Mouse (Mus musculus) hindbrain, embryonic 15.5 days (tissue): ENCODE data around the gene Rhbdl1. TPM values are rescaled to one million over a fixed set of nuclear protein-coding genes. Genes with fewer than 3 reads are reported as not detected.
A peak's percentile ranks its signal among the peaks of the same experiment; 100 is the strongest.

ENCODE experiments used
- ATAC-seq: fragments of 200-750 bp; cut with Nextera tagmentation; 2 replicates; pipeline ENCODE4 v1.8.0; 2017; ENCODE audit warnings: low read depth, moderate number of reproducible peaks, moderate TSS enrichment; ENCODE audit not compliant: low FRiP score
- H3K27ac ChIP-seq: fragments of 300-500 bp; sonication (generic); replicated peaks from 2 replicates; pipeline ENCODE4 v1.5.1; 2015; ENCODE audit warnings: mild to moderate bottlenecking, inconsistent platforms
- H3K27me3 ChIP-seq: fragments of 300-500 bp; sonication (generic); 2 replicates; pipeline ENCODE4 v1.6.1; 2015; ENCODE audit warnings: control low read depth, inconsistent platforms
- H3K36me3 ChIP-seq: fragments of 300-500 bp; sonication (generic); 2 replicates; pipeline ENCODE4 v1.6.1; 2015; ENCODE audit warnings: control low read depth, inconsistent platforms
- H3K4me1 ChIP-seq: fragments of 300-500 bp; sonication (generic); replicated peaks from 2 replicates; pipeline ENCODE4 v1.6.1; 2015; ENCODE audit warnings: control low read depth, inconsistent platforms
- H3K4me2 ChIP-seq: fragments of 300-500 bp; sonication (generic); 2 replicates; pipeline ENCODE4 v1.6.1; 2015; ENCODE audit warnings: moderate library complexity, mild to moderate bottlenecking, inconsistent platforms
- H3K4me3 ChIP-seq: fragments of 300-500 bp; sonication (generic); 2 replicates; pipeline ENCODE4 v1.5.1; 2015; ENCODE audit warnings: mild to moderate bottlenecking, inconsistent platforms
- H3K9ac ChIP-seq: fragments of 300-500 bp; sonication (generic); 2 replicates; pipeline ENCODE4 v1.6.1; 2015; ENCODE audit warnings: inconsistent platforms
- H3K9me3 ChIP-seq: fragments of 300-500 bp; sonication (generic); 2 replicates; pipeline ENCODE4 v1.6.1; 2016; ENCODE audit warnings: control low read depth, inconsistent platforms
- WGBS: fragments of 180-500 bp; shearing (Covaris S2); methylation state at CpG from one replicate; pipeline ENCODE4 v1.1.7; 2015; 5-methylcytosine and 5-hydroxymethylcytosine counted together
- polyA plus RNA-seq: library from polyadenylated mRNA; unstranded; fragments of >200 nt; fragmentation: Nextera tagmentation; extraction: Ambion mirVana; gene quantifications from 2 replicates; pipeline ENCODE4 v1.2.1, GENCODE M21; 2015

Gene Rhbdl1
- polyA plus RNA-seq, result 51.9 and 56.8 TPM in 2 replicates

DNA sequence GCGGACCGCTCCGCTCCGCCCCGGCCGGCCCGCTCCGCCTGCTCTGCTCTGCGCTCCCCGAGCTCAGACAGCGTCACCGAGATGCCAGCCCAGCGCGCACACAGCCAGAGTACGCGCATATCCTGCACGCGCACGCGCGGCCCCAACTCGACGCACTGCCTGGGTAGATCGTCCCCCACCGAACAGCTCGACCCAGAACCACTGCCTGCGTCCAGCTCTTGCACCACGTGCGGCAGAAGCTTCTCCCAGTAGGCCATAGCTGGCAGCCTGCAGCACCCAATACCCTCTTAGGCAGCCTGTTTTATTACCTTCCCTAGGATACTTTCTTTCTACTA, at the start of gene Rhbdl1:
TSS of gene Rhbdl1 (minus strand) at position 220 of the 335 bp plus-strand sequence.
- Histone ChIP-seq H3K4me3 (peak within 1 kb of the TSS; percentile 57), H3K4me2 (peak within 1 kb of the TSS; percentile 83), H3K36me3 (peaks cover 32% of the 10 kb centered on the region), H3K27me3 (no peaks in the 10 kb centered on the region), H3K9me3 (no peaks in the 10 kb centered on the region), H3K9ac (peak within 1 kb of the TSS; percentile 75), H3K4me1 (peaks cover 52% of the 10 kb centered on the region), H3K27ac (peak within 1 kb of the TSS; percentile 88)
- ATAC-seq, result peak; percentile 36
- 1% methylated on average over 29 of the region's 29 CpGs for WGBS

DNA sequence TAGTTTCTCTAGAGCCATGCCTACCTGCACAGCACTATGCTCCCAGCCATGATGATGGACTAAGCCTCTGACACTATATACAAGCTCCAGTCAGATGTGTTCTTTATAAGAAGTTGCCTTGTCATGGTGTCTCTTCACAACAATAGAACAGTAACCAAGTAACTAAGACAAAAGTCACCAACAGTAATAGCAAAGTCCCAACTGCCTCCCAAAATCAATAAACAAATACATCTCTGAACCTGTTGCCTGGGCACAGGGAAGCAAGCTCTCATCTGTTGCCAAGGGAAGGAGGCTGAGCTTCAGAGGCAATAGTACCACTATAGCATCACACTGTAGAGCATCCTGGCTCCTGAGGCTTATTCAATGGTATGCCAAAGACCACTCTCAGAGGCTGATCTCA, 49.7 kb upstream of the Rhbdl1 start:
- H3K4me3 ChIP-seq, result no peak overlapping the region
- no peak for ATAC-seq
- H3K9me3 ChIP-seq, result no peaks in the 10 kb centered on the region
- H3K4me2 ChIP-seq, result no peak overlapping the region
- no peak overlapping the region for H3K9ac ChIP-seq
- H3K27ac ChIP-seq, result no peak overlapping the region
- H3K36me3 ChIP-seq, result peaks cover 14% of the 10 kb centered on the region
- H3K27me3 ChIP-seq, result no peaks in the 10 kb centered on the region
- no peaks in the 10 kb centered on the region for H3K4me1 ChIP-seq

DNA sequence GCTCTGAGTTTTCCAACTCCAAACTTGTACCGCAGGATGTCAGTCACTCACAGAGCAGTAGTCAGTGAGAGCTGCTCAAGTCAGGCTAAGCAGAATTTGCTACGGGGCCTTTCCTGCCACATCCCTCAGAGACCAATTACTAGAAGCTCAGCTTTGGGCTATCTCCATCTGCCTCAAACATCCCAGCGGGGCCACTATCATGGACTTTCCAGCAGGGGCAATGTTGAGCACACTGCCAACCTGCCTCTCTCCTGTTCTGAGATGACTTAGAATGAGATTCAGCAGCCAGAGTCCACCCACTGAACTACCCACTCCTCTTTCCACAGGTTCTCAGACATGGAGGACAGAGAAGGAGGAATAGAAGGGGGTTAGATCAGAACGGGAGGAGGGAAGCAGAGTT, 48.5 kb upstream of the Rhbdl1 start:
- Histone ChIP-seq H3K27me3 (no peaks in the 10 kb centered on the region), H3K9me3 (no peaks in the 10 kb centered on the region), H3K27ac (no peak overlapping the region), H3K4me2 (no peak overlapping the region), H3K9ac (no peak overlapping the region), H3K36me3 (peaks cover 14% of the 10 kb centered on the region), H3K4me3 (no peak overlapping the region), H3K4me1 (peaks cover 7% of the 10 kb centered on the region)
- no peak for ATAC-seq
- WGBS, result 57% methylated on average over 4 of the region's 4 CpGs

DNA sequence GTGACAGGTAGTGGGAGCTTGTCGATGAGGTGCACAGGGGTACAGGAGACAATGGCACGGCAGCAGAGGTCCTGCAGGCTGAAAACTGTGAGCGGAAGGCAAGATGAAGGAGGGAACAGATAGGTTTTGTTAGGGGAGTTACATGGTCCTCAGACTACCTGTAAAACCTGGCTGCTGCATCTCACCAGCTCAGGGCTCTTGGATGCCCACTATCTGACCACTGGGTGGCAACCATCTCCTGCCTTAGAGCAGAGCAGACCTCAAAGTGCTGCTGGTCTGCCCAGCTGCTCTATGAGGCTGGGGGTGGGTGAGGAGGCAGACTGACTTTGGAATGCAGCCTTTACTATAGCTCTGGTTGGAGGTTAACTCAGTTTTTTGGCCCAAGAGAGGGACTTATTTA, 46.7 kb upstream of the Rhbdl1 start:
- H3K4me1 ChIP-seq, result peaks cover 17% of the 10 kb centered on the region
- no peak overlapping the region for H3K9ac ChIP-seq
- no peak overlapping the region for H3K27ac ChIP-seq
- no peak overlapping the region for H3K4me3 ChIP-seq
- WGBS, result 90% methylated on average over 3 of the region's 3 CpGs
- no peak for ATAC-seq
- H3K9me3 ChIP-seq, result no peaks in the 10 kb centered on the region
- H3K4me2 ChIP-seq, result no peak overlapping the region
- no peaks in the 10 kb centered on the region for H3K27me3 ChIP-seq
- H3K36me3 ChIP-seq, result peaks cover 8% of the 10 kb centered on the region

DNA sequence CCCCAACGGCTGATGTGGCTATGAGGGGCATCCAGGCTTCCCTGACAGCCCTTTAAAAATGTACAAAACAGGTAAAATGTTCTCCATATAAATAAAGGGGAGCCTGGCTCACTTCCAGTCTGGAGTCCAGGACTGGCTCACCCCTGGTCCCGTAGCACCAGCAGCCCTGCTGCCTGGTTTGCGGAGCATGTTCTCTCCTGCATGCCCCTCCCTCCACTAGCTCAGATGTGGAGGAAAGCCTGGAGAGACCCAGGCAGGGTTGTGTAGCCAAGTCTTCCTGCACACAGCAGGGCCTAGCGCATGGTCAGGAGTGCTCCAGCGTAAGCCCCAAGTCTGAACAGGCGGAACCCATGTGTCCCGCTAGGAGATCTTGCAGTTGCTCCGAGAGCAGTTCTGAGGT, 46.2 kb upstream of the Rhbdl1 start:
- ATAC-seq, result no peak
- WGBS, result 82% methylated on average over 8 of the region's 8 CpGs
- H3K4me3 ChIP-seq, result no peak overlapping the region
- H3K27me3 ChIP-seq, result no peaks in the 10 kb centered on the region
- H3K4me1 ChIP-seq, result peaks cover 17% of the 10 kb centered on the region
- H3K4me2 ChIP-seq, result no peak overlapping the region
- no peak overlapping the region for H3K27ac ChIP-seq
- H3K9ac ChIP-seq, result no peak overlapping the region
- H3K36me3 ChIP-seq, result peaks cover 8% of the 10 kb centered on the region
- no peaks in the 10 kb centered on the region for H3K9me3 ChIP-seq

DNA sequence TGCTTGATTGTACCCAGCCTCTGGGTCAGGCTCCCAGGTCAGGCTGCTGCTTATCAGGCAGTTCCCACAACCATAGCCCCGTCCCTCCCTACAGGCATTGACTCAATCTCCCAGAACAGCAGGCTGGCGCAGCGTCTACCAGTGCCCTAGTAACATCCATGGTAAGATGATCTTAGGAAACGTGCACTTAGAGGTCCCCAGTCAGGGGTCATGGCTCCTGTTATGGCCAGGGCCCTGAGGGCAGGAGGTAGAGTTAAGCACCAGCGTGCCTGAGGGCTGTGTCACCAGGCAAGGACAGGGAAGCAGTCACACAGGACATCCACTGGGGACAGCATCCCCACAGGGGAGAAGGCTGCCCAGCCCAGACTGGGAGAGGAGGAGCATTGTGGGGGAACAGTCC, 45.2 kb upstream of the Rhbdl1 start:
- ATAC-seq, result no peak
- Histone ChIP-seq H3K9ac (no peak overlapping the region), H3K27ac (no peak overlapping the region), H3K4me1 (peaks cover 23% of the 10 kb centered on the region), H3K27me3 (no peaks in the 10 kb centered on the region), H3K36me3 (peaks cover 11% of the 10 kb centered on the region), H3K4me3 (no peak overlapping the region), H3K4me2 (no peak overlapping the region), H3K9me3 (no peaks in the 10 kb centered on the region)
- 36% methylated on average over 5 of the region's 5 CpGs for WGBS

DNA sequence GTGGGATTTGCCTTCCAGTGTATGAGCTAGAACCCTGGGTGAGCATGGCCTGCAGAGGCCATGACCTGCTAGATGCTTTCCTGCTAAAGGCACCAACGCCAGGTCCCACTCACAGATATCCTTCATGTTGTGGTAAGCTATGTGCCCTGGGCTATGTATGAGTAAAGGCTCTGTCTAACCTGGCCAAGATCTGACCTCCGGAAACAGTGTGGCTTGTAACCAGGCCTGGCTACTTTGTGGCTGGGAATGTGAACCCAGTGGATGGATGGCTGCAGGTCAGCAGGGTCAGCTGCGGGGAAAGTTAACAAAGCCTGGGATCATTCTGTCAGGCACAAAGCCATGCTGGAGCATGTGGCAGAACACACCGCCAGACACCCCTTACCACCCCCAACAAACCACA, 44.6 kb upstream of the Rhbdl1 start:
- peaks cover 11% of the 10 kb centered on the region for H3K36me3 ChIP-seq
- no peaks in the 10 kb centered on the region for H3K27me3 ChIP-seq
- H3K4me3 ChIP-seq, result no peak overlapping the region
- H3K4me2 ChIP-seq, result no peak overlapping the region
- no peaks in the 10 kb centered on the region for H3K9me3 ChIP-seq
- H3K27ac ChIP-seq, result 0 out of 2 replicates have a peak overlapping the region, but pooled peaks have one; percentile 18
- peaks cover 28% of the 10 kb centered on the region for H3K4me1 ChIP-seq
- 29% methylated on average over 4 of the region's 4 CpGs for WGBS
- ATAC-seq, result no peak
- 0 out of 2 replicates have a peak overlapping the region, but pooled peaks have one; percentile 13 for H3K9ac ChIP-seq

DNA sequence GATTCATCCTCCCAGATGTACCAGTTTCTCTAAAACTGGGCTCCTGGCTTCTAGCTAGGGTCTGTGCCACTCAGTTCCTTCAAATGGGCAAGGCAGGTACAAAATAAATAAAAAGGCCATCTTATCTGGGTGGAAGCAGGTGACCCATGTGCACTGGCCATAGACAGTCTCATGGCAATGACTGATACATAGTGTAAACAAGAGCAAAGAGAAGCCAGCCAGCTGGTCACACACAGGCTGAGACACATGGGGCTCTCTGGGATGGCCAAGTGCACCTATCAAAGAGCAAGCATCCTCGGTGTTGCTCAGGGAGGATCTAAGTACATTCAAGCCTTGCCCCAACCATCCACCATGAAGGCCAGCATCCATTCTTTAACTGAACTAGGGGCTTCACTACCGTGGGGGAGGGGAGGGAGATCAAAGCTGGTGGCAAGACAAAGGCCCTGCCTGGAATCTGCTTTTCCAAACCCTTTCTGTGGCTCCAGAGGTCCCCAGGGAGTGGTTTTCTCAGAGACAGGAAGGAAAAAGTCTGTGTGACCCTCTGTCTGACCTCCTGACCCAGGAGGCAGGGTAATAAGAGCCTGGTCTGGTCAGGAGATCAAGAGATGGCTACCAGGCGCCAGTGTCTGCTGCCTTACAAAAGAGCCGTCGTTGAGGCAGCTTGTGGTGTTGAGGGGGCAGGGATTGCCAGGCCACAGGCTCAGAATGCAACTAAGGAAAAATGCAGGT, 44.0 kb upstream of the Rhbdl1 start:
- Histone ChIP-seq H3K4me3 (no peak overlapping the region), H3K36me3 (peaks cover 11% of the 10 kb centered on the region), H3K4me2 (no peak overlapping the region), H3K27ac (0 out of 2 replicates have a peak overlapping the region, but pooled peaks have one; percentile 18), H3K4me1 (peaks cover 34% of the 10 kb centered on the region), H3K9ac (0 out of 2 replicates have a peak overlapping the region, but pooled peaks have one; percentile 13), H3K9me3 (no peaks in the 10 kb centered on the region), H3K27me3 (no peaks in the 10 kb centered on the region)
- WGBS, result 4% methylated on average over 5 of the region's 5 CpGs
- no peak for ATAC-seq

DNA sequence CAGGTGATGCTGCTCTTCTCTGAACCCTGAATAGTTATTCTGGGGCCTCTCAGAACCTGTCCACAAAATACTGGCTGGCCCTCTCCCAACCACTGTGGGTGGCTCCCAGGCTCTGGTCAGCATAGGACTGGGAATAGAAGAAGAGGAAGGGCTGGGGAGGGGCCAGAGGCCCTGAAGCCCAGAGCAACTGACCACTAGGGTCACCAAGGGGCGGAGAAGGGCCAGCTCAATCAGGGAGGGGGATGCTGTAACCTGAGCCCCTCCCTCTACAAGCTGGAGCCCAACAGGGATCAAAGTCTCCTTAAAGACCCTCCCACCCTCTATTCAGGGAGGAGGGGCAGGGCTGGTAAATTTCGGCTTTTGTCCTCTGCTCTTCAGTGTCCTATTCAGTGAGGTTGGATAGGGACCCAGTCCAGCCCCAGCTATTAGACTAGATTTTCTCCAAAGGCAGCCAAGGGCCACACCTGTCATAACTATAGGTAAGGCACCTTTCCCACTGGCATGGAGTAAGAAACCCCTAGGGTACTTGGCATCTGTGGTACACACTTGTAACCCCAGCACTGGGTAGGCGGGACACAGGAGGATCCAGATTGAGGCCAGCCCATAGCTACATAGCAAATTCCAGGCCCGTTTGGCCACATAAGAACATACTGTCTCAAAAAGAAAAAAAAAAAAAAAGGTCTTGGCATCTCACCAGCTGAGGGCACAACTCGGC, 43.3 kb upstream of the Rhbdl1 start, which contains the start of gene Wfikkn1:
TSS of gene Wfikkn1 (minus strand) at position 663 of the 715 bp plus-strand sequence.
- no peak within 1 kb of the TSS for H3K4me3 ChIP-seq
- H3K9ac ChIP-seq, result 0 out of 2 replicates have a peak within 1 kb of the TSS, but pooled peaks have one; percentile 13
- 0 out of 2 replicates have a peak within 1 kb of the TSS, but pooled peaks have one; percentile 18 for H3K27ac ChIP-seq
- ATAC-seq, result no peak
- H3K4me2 ChIP-seq, result no peak within 1 kb of the TSS
- no peaks in the 10 kb centered on the region for H3K27me3 ChIP-seq
- H3K9me3 ChIP-seq, result no peaks in the 10 kb centered on the region
- peaks cover 11% of the 10 kb centered on the region for H3K36me3 ChIP-seq
- H3K4me1 ChIP-seq, result peaks cover 36% of the 10 kb centered on the region
- 30% methylated on average over 5 of the region's 5 CpGs for WGBS

DNA sequence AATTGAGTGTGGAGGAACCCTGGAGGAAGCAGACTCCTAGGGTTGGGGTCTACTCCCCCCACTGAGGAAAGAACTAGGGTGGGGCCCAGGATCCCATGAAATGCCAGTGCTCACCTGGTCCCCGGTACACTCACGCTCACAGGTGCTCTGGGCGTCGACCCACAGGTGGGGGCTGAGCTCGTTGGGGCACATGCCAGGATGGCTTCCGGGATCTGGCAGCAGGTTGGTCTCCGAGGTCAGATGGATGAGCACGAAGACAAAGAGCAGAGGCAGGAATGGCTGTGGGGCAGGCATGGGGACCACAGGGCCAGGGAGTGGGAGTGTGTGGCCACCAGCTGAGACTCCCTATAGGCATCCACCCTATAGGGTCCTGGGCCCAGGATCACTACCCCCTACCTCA, 42.7 kb upstream of the Rhbdl1 start:
- Histone ChIP-seq H3K27ac (no peak overlapping the region), H3K4me1 (peaks cover 36% of the 10 kb centered on the region), H3K4me2 (no peak overlapping the region), H3K4me3 (no peak overlapping the region), H3K36me3 (peaks cover 11% of the 10 kb centered on the region), H3K9me3 (no peaks in the 10 kb centered on the region), H3K27me3 (no peaks in the 10 kb centered on the region), H3K9ac (no peak overlapping the region)
- ATAC-seq, result no peak
- 61% methylated on average over 8 of the region's 8 CpGs for WGBS

DNA sequence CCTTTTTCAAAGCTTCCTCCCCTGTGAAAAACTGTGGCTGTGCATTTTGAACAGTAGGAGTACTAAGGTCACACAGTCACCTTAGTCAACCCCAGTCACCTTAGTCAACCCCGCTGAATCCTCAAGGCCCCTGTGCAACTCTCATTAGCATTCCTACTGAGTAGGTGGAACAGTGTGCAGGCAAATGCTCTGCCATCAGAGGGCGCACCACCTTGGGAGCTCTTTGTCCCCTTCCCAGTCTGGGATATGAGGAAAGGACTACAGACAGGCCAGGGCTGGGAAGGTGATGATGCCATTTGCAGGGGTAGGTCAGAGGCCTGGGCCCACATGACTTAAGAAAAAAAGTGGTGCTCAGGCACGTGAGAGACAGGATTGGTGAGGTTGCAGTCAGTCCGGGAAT, 42.2 kb upstream of the Rhbdl1 start:
- H3K9ac ChIP-seq, result no peak overlapping the region
- no peak overlapping the region for H3K4me3 ChIP-seq
- 45% methylated on average over 4 of the region's 4 CpGs for WGBS
- no peak overlapping the region for H3K4me2 ChIP-seq
- H3K27me3 ChIP-seq, result no peaks in the 10 kb centered on the region
- peaks cover 37% of the 10 kb centered on the region for H3K4me1 ChIP-seq
- H3K9me3 ChIP-seq, result no peaks in the 10 kb centered on the region
- H3K36me3 ChIP-seq, result peaks cover 11% of the 10 kb centered on the region
- no peak for ATAC-seq
- no peak overlapping the region for H3K27ac ChIP-seq

DNA sequence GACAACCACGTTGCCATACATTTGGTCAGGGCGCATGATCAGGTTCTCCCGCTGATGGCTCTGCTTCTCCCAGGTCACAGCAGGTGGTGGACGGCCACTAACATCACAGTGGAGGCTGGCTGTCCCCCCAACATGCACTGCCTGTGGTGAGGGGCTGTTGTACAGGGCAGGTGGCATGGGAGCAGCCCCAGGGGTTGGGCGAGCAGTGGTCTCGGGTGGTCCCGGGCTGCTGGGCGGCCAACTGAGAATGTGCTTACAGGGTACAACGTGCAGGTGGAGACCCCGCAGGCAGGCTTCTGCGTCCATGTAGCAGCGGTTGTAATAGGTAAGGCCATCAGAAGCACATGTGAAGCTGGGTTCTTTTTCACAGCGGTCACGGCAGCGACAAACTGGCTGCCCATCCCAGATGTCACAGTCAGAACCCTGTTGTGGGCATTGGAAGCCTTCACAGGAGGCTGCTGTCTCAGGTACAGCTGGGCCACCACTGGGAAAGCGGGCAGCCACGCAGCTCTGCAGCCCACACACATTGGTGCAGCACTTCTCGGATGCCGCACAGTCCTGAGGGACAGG, 41.6 kb upstream of the Rhbdl1 start:
- H3K27me3 ChIP-seq, result no peaks in the 10 kb centered on the region
- no peak for ATAC-seq
- H3K27ac ChIP-seq, result no peak overlapping the region
- H3K9ac ChIP-seq, result no peak overlapping the region
- no peak overlapping the region for H3K4me2 ChIP-seq
- no peak overlapping the region for H3K4me3 ChIP-seq
- H3K36me3 ChIP-seq, result peaks cover 9% of the 10 kb centered on the region
- no peaks in the 10 kb centered on the region for H3K9me3 ChIP-seq
- peaks cover 42% of the 10 kb centered on the region for H3K4me1 ChIP-seq
- 84% methylated on average over 19 of the region's 19 CpGs for WGBS
